Mouse (Mus musculus) layer of hippocampus, adult 9-10 months (tissue): ENCODE measurements around the gene Gm11549.

ENCODE experiments used
- DNase-seq: peaks from one replicate; pipeline ENCODE4 v3.0.0; 2022; ENCODE audit warnings: low spot score

Gm11549 gene

GRCm38 (mm10) chr3:36516196-36516595 is 5.4 kb downstream of the Gm11549 start:
- DNase-seq = no peak

- DNase-seq = no peak
These were observed 10.1 kb downstream of the Gm11549 start for GRCm38 (mm10) chr3:36511491-36511890.

- DNase-seq = no peak
These were observed 15.5 kb downstream of the Gm11549 start for GRCm38 (mm10) chr3:36505809-36506735.

GRCm38 (mm10) chr3:36505306-36505705 is 16.3 kb downstream of the Gm11549 start:
- no peak for DNase-seq

GRCm38 (mm10) chr3:36501546-36501945 is 20.1 kb downstream of the Gm11549 start:
- no peak for DNase-seq

- no peak for DNase-seq
These were observed 20.6 kb downstream of the Gm11549 start for GRCm38 (mm10) chr3:36500976-36501375.

- no peak for DNase-seq
These were observed 22.2 kb downstream of the Gm11549 start for GRCm38 (mm10) chr3:36499418-36499817.

GRCm38 (mm10) chr3:36498224-36498623 is 23.4 kb downstream of the Gm11549 start:
- no peak for DNase-seq

- DNase-seq = no peak
These were observed 24.9 kb downstream of the Gm11549 start for GRCm38 (mm10) chr3:36496746-36497145.

GRCm38 (mm10) chr3:36496273-36496672 is 25.3 kb downstream of the Gm11549 start:
- DNase-seq = no peak

GRCm38 (mm10) chr3:36495436-36495835 is 26.2 kb downstream of the Gm11549 start:
- peak; percentile 85 for DNase-seq

- no peak for DNase-seq
These were observed 27.0 kb downstream of the Gm11549 start for GRCm38 (mm10) chr3:36494613-36495012.

- no peak for DNase-seq
These were observed 27.9 kb downstream of the Gm11549 start for GRCm38 (mm10) chr3:36493641-36494283.

- no peak for DNase-seq
These were observed 28.8 kb downstream of the Gm11549 start for GRCm38 (mm10) chr3:36492716-36493391.

GRCm38 (mm10) chr3:36491535-36491934 is 30.1 kb downstream of the Gm11549 start:
- no peak for DNase-seq

- DNase-seq = no peak
These were observed 32.1 kb downstream of the Gm11549 start for GRCm38 (mm10) chr3:36489590-36489910.

- DNase-seq = no peak
These were observed 32.6 kb downstream of the Gm11549 start for GRCm38 (mm10) chr3:36488899-36489589.

- no peak for DNase-seq
These were observed 33.2 kb downstream of the Gm11549 start for GRCm38 (mm10) chr3:36488367-36488766.

GRCm38 (mm10) chr3:36486881-36487280 is 34.7 kb downstream of the Gm11549 start:
- DNase-seq = no peak

GRCm38 (mm10) chr3:36486176-36486575 is 35.4 kb downstream of the Gm11549 start:
- DNase-seq = no peak

GRCm38 (mm10) chr3:36484292-36484691 is 37.3 kb downstream of the Gm11549 start:
- DNase-seq = no peak

GRCm38 (mm10) chr3:36482940-36483339 is 38.7 kb downstream of the Gm11549 start:
- no peak for DNase-seq
